Mouse (Mus musculus) cerebellum, adult 8-10 months (tissue): ENCODE measurements around the gene Krt39.

ENCODE experiments used
- DNase-seq: peaks from one replicate; pipeline ENCODE4 v3.0.0; 2022

Krt39 gene

GRCm38 (mm10) chr11:99469228-99469627 lies 51.9 kb downstream of the Krt39 start:
- DNase-seq = no peak

DNA sequence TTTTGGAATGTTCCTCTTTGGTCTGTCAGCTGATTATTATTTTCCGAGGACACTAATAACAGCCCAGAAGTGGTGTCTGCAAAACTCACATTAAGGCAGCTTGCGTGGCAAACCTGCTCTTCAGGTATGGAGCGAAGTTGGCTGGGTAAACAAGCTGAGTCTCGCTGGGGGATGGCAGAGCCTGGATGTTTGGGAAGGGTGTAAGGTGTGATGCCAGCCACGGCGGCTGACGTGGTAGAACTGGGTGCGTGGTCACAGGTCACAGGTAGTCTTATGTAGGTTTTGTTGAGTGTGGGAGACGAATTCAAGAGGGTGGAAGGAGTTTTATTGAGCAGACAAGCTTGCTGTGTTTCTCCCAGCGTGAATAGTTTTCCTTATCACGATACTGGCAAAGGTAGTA lies 52.6 kb downstream of the Krt39 start:
- no peak for DNase-seq

DNA sequence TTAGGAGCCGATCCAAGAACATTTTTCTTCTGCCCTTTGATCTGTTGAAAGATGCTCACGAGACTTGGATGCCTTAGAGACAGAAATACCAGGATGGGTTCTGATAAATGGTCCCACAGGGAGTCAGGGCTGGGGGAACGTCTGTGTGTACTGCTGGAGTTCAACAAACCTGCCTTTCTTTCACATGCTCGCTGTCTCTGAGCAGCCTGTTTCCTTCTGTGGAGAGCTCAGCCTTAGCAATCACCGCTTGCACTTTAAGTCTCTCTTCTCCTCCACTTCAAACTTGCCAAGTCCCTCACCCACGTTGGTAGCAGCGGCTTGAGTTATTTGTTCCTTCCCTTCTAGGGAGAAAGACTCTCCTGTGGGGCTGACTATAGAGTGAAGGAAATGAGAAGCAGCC lies 54.8 kb downstream of the Krt39 start:
- DNase-seq = no peak

GRCm38 (mm10) chr11:99464836-99465235 lies 56.3 kb downstream of the Krt39 start:
- DNase-seq = peak; percentile 75
